Mouse (Mus musculus) lung, postnatal 0 days (tissue): ENCODE data around the gene 4931428L18Rik. TPM values are rescaled to one million over a fixed set of nuclear protein-coding genes. Genes with fewer than 3 reads are reported as not detected.

Experiments used
- ATAC-seq: fragments of 200-750 bp; cut with Nextera tagmentation; 2 replicates; pipeline ENCODE4 v1.8.0; 2017; ENCODE audit warnings: moderate library complexity
- DNase-seq: peaks from one replicate; pipeline ENCODE4 v3.0.0-alpha.2; 2016; ENCODE audit warnings: low spot score
- H3K27ac ChIP-seq: fragments of 300-500 bp; sonication (generic); 2 replicates; pipeline ENCODE4 v1.5.1; 2014; ENCODE audit warnings: antibody characterized with exemption, mild to moderate bottlenecking, low read length, mixed read lengths
- H3K27me3 ChIP-seq: fragments of 300-500 bp; sonication (generic); replicated peaks from 2 replicates; pipeline ENCODE4 v1.6.1; 2014; ENCODE audit warnings: low read length, mixed read lengths; ENCODE audit not compliant: insufficient read depth
- H3K36me3 ChIP-seq: fragments of 300-500 bp; sonication (generic); 2 replicates; pipeline ENCODE4 v1.6.1; 2014; ENCODE audit warnings: low read length, mixed read lengths; ENCODE audit not compliant: insufficient read depth
- H3K4me1 ChIP-seq: fragments of 300-500 bp; sonication (generic); 2 replicates; pipeline ENCODE4 v1.6.1; 2014; ENCODE audit warnings: antibody characterized with exemption, low read depth, low read length, mixed read lengths; ENCODE audit not compliant: insufficient read depth
- H3K4me2 ChIP-seq: fragments of 300-500 bp; sonication (generic); replicated peaks from 2 replicates; pipeline ENCODE4 v1.6.1; 2014; ENCODE audit warnings: low read depth, mild to moderate bottlenecking, low read length, moderate library complexity, mixed read lengths
- H3K4me3 ChIP-seq: fragments of 300-500 bp; sonication (generic); 2 replicates; pipeline ENCODE4 v1.5.1; 2014; ENCODE audit warnings: low read depth, low read length
- H3K9ac ChIP-seq: fragments of 300-500 bp; sonication (generic); replicated peaks from 2 replicates; pipeline ENCODE4 v1.6.1; 2014; ENCODE audit warnings: low read depth, mild to moderate bottlenecking
- H3K9me3 ChIP-seq: fragments of 300-500 bp; sonication (generic); 2 replicates; pipeline ENCODE4 v1.6.1; 2016; ENCODE audit warnings: low read length, mixed read lengths
- CTCF ChIP-seq: IDR thresholded peaks from 2 replicates; pipeline ENCODE4 v1.5.1; 2016; ENCODE audit warnings: antibody characterized with exemption, mild to moderate bottlenecking
- EP300 ChIP-seq: IDR thresholded peaks from 2 replicates; pipeline ENCODE4 v1.6.1; 2016; ENCODE audit warnings: antibody characterized with exemption, mild to moderate bottlenecking, control low read depth
- WGBS: fragments of 180-500 bp; shearing (Covaris S2); extraction: QIAGEN DNeasy Blood & Tissue Kit; methylation state at CpG from one replicate; pipeline ENCODE4 v1.1.7; 2014; 5-methylcytosine and 5-hydroxymethylcytosine counted together
- polyA plus RNA-seq: library from polyadenylated mRNA; unstranded; fragments of >200 nt; fragmentation: Nextera tagmentation; extraction: Ambion mirVana; gene quantifications from 2 replicates; pipeline ENCODE4 v1.2.1, GENCODE M21; 2015

4931428L18Rik gene
- polyA plus RNA-seq, 1 experiment from 2014 or later: 0.43 TPM

- WGBS: 71% methylated on average over 5 of the region's 5 CpGs
- H3K27me3 ChIP-seq: no peaks in the 10 kb centered on the region
- DNase-seq (no peak), ATAC-seq (no peak)
- H3K4me2 ChIP-seq: no peak within 1 kb of the TSS
- no peaks in the 10 kb centered on the region for H3K9me3 ChIP-seq
- H3K36me3 ChIP-seq: no peaks in the 10 kb centered on the region
- H3K27ac ChIP-seq: no peak within 1 kb of the TSS
- H3K9ac ChIP-seq: no peak within 1 kb of the TSS
- no peak within 1 kb of the TSS for H3K4me3 ChIP-seq
- H3K4me1 ChIP-seq: no peaks in the 10 kb centered on the region
- no peak for TF ChIP-seq EP300
- TF ChIP-seq CTCF: no peak
These were observed 46.4 kb downstream of the 4931428L18Rik start, which contains the start of gene Lgsn for GRCm38 (mm10) chr1:31176101-31176500. TSS of gene Lgsn (plus strand) at chr1:31176401.

GRCm38 (mm10) chr1:31175401-31175800, 47.1 kb downstream of the 4931428L18Rik start:
- Histone ChIP-seq H3K36me3 (no peaks in the 10 kb centered on the region), H3K4me3 (no peak overlapping the region), H3K4me2 (no peak overlapping the region), H3K27me3 (no peaks in the 10 kb centered on the region), H3K9ac (no peak overlapping the region), H3K27ac (no peak overlapping the region), H3K9me3 (no peaks in the 10 kb centered on the region), H3K4me1 (no peaks in the 10 kb centered on the region)
- no peak for ATAC-seq
- 56% methylated on average over 3 of the region's 3 CpGs for WGBS
- no peak for DNase-seq
- TF ChIP-seq CTCF (no peak), EP300 (no peak)

- no peaks in the 10 kb centered on the region for H3K36me3 ChIP-seq
- no peak for TF ChIP-seq EP300
- no peak for TF ChIP-seq CTCF
- H3K27me3 ChIP-seq: no peaks in the 10 kb centered on the region
- ATAC-seq (no peak), DNase-seq (no peak)
- no peaks in the 10 kb centered on the region for H3K9me3 ChIP-seq
- WGBS: 77% methylated on average over 7 of the region's 7 CpGs
- H3K4me3 ChIP-seq: no peak overlapping the region
- H3K9ac ChIP-seq: no peak overlapping the region
- H3K27ac ChIP-seq: no peak overlapping the region
- H3K4me2 ChIP-seq: no peak overlapping the region
- no peaks in the 10 kb centered on the region for H3K4me1 ChIP-seq
These were observed 57.0 kb downstream of the 4931428L18Rik start for GRCm38 (mm10) chr1:31165326-31166121.

GRCm38 (mm10) chr1:31164527-31165189, 57.8 kb downstream of the 4931428L18Rik start:
- H3K36me3 ChIP-seq: no peaks in the 10 kb centered on the region

GRCm38 (mm10) chr1:31156884-31157283, 65.6 kb downstream of the 4931428L18Rik start:
- no peak for DNase-seq
- no peaks in the 10 kb centered on the region for H3K36me3 ChIP-seq
- ATAC-seq: peak; percentile 30; the same call in 1 of the 2 replicates
- H3K9me3 ChIP-seq: no peaks in the 10 kb centered on the region
- no peak overlapping the region for H3K9ac ChIP-seq
- no peaks in the 10 kb centered on the region for H3K4me1 ChIP-seq
- H3K27me3 ChIP-seq: no peaks in the 10 kb centered on the region
- H3K4me2 ChIP-seq: no peak overlapping the region
- no peak for TF ChIP-seq CTCF
- peak; percentile 78 for TF ChIP-seq EP300
- no peak overlapping the region for H3K4me3 ChIP-seq
- no peak overlapping the region for H3K27ac ChIP-seq
- 54% methylated on average over 2 of the region's 2 CpGs for WGBS

More at GRCm38 (mm10) chr1:31164527-31165189, 57.8 kb downstream of the 4931428L18Rik start:
- H3K27me3 ChIP-seq: no peaks in the 10 kb centered on the region
- no peaks in the 10 kb centered on the region for H3K4me1 ChIP-seq
- no peak overlapping the region for H3K9ac ChIP-seq
- H3K4me2 ChIP-seq: no peak overlapping the region
- 39% methylated on average over 18 of the region's 18 CpGs for WGBS
- DNase-seq (no peak), ATAC-seq (no peak)
- H3K27ac ChIP-seq: no peak overlapping the region
- H3K4me3 ChIP-seq: no peak overlapping the region
- TF ChIP-seq CTCF (no peak), EP300 (no peak)
- H3K9me3 ChIP-seq: no peaks in the 10 kb centered on the region

GRCm38 (mm10) chr1:31156185-31156584, 66.3 kb downstream of the 4931428L18Rik start:
- WGBS: 22% methylated on average over 2 of the region's 2 CpGs
- DNase-seq: no peak

More at GRCm38 (mm10) chr1:31156185-31156584, 66.3 kb downstream of the 4931428L18Rik start:
- no peak overlapping the region for H3K27ac ChIP-seq
- no peaks in the 10 kb centered on the region for H3K4me1 ChIP-seq
- no peaks in the 10 kb centered on the region for H3K9me3 ChIP-seq
- H3K4me3 ChIP-seq: no peak overlapping the region
- peak; percentile 40 for ATAC-seq
- H3K4me2 ChIP-seq: no peak overlapping the region
- no peak overlapping the region for H3K9ac ChIP-seq
- H3K27me3 ChIP-seq: no peaks in the 10 kb centered on the region
- TF ChIP-seq EP300 (no peak), CTCF (no peak)
- no peaks in the 10 kb centered on the region for H3K36me3 ChIP-seq
